ENCODE assay signal across 22 mouse cellular contexts in the genomic region with DNA sequence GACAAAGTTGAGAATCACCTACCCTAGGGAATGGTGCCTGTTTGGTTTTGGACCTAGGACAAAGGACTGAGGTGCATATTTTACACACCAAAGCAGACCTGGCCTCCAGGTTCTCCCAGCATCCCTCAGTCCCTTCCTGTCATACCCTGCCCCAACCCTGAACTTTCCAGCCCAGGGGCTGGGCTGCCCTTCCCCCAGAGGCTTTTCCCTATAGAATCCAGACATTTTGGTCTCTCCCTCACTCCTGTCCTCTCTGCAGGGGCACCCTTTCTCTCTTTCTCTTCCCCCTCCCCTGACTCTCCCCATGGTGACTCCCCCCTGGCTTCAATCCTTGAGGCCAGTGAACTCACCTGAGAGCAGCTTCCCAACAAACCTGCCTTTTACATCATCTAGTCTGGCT. TPM values are rescaled to one million over a fixed set of nuclear protein-coding genes. Genes with fewer than 3 reads are reported as not detected.
DNase-seq lines count a peak whose midpoint lies in the region; ATAC-seq and TF ChIP-seq lines count a peak whose summit lies in the region.
"Had no signal": no experiment of that assay in that cellular context is flagged by ENCODE, and none has a peak within 500 bp of the region (broad histone marks: within the 10 kb centered on the region; RNA-seq: fewer than 3 reads in every experiment).

No protein-coding gene starts in this region.

- H3K9ac ChIP-seq in heart, embryonic 12.5 days: no peak overlapping the region
- H3K9ac ChIP-seq in ES-Bruce4 (ENCODE audit: low read depth, poor library complexity, severe bottlenecking): no peak overlapping the region
- no peak overlapping the region for H3K9ac ChIP-seq in kidney, embryonic 14.5 days (ENCODE audit: low read depth, low read length)
- H3K9ac ChIP-seq: embryonic facial prominence, embryonic 12.5 days; forebrain, embryonic 12.5 days; forebrain, postnatal 0 days had no signal

- TF ChIP-seq POLR2A in ES-Bruce4 (IDR thresholded peaks at IDR 0.05; ENCODE audit: insufficient read depth, low read length): no peak
- no peak for TF ChIP-seq POLR2A in kidney, adult 2 months (IDR thresholded peaks at IDR 0.05; ENCODE audit: low read depth, low read length)

- H3K36me3 ChIP-seq in heart, embryonic 12.5 days: no peaks in the 10 kb centered on the region
- no peaks in the 10 kb centered on the region for H3K36me3 ChIP-seq in ES-Bruce4 (ENCODE audit: control insufficient read depth, insufficient read depth, low read length, poor library complexity, severe bottlenecking)
- no peaks in the 10 kb centered on the region for H3K36me3 ChIP-seq in limb, embryonic 10.5 days
- no peaks in the 10 kb centered on the region for H3K36me3 ChIP-seq in kidney, adult 2 months (ENCODE audit: control insufficient read depth, insufficient read depth, low read length)
- H3K36me3 ChIP-seq in kidney, embryonic 14.5 days (ENCODE audit: control insufficient read depth, insufficient read depth, low read length): no peaks in the 10 kb centered on the region
- H3K36me3 ChIP-seq: embryonic facial prominence, embryonic 10.5 days; embryonic facial prominence, embryonic 12.5 days; forebrain, embryonic 12.5 days; G1E had no signal

- peak; percentile 68 for DNase-seq in heart, adult 11 months
- peak; percentile 24 for DNase-seq in limb, embryonic 10.5 days (ENCODE audit: low spot score)
- no peak for DNase-seq in kidney, adult 2 months
- DNase-seq in gastrocnemius, postnatal 4 days (ENCODE audit: low spot score in 2 of 2): no peak
- DNase-seq: adrenal gland, adult 8-10 months; adrenal gland, postnatal 14 days; adrenal gland, postnatal 36 days; cerebellum, adult 11-12 months; cerebellum, adult 9-10 months; cerebellum, postnatal 10 days; cerebellum, postnatal 25 days; forebrain, postnatal 0 days had no signal

- H3K27ac ChIP-seq in heart, embryonic 12.5 days (ENCODE audit: poor library complexity, severe bottlenecking): no peak overlapping the region
- peak overlapping the region; percentile 40 for H3K27ac ChIP-seq in ES-Bruce4 (ENCODE audit: insufficient read depth, low read length)
- H3K27ac ChIP-seq in limb, embryonic 10.5 days: peak overlapping the region; percentile 26; the same call in 1 of the 2 replicates
- no peak overlapping the region for H3K27ac ChIP-seq in kidney, adult 2 months (ENCODE audit: insufficient read depth, low read depth, low read length)
- H3K27ac ChIP-seq in kidney, embryonic 14.5 days (ENCODE audit: low read depth, low read length): no peak overlapping the region
- H3K27ac ChIP-seq: embryonic facial prominence, embryonic 10.5 days; embryonic facial prominence, embryonic 12.5 days; forebrain, embryonic 12.5 days had no signal

- peak; percentile 62; the same call in 1 of the 2 replicates for TF ChIP-seq EP300 in ES-Bruce4 (IDR thresholded peaks at IDR 0.05; ENCODE audit: insufficient read depth, low read depth, low read length)

- no peaks in the 10 kb centered on the region for H3K27me3 ChIP-seq in heart, embryonic 12.5 days (replicated peaks)
- H3K27me3 ChIP-seq in ES-Bruce4 (ENCODE audit: control insufficient read depth, insufficient read depth, low read length, poor library complexity, severe bottlenecking): no peaks in the 10 kb centered on the region
- H3K27me3 ChIP-seq in limb, embryonic 10.5 days (ENCODE audit: low read depth, poor library complexity, severe bottlenecking): no peaks in the 10 kb centered on the region
- H3K27me3 ChIP-seq in kidney, adult 2 months (replicated peaks; ENCODE audit: control insufficient read depth, insufficient read depth, low read length): no peaks in the 10 kb centered on the region
- no peaks in the 10 kb centered on the region for H3K27me3 ChIP-seq in kidney, embryonic 14.5 days (ENCODE audit: control insufficient read depth, insufficient read depth, low read length)
- H3K27me3 ChIP-seq: embryonic facial prominence, embryonic 12.5 days; forebrain, embryonic 12.5 days; Patski had no signal

- H3K4me2 ChIP-seq in heart, embryonic 12.5 days: no peak overlapping the region
- no peak overlapping the region for H3K4me2 ChIP-seq in kidney, embryonic 14.5 days (replicated peaks; ENCODE audit: low read depth, low read length)
- H3K4me2 ChIP-seq: embryonic facial prominence, embryonic 12.5 days; forebrain, embryonic 12.5 days had no signal

- H3K4me3 ChIP-seq in heart, embryonic 12.5 days: no peak overlapping the region
- peak overlapping the region; percentile 25 for H3K4me3 ChIP-seq in ES-Bruce4 (ENCODE audit: low read depth, low read length)
- H3K4me3 ChIP-seq in limb, embryonic 10.5 days: no peak overlapping the region
- no peak overlapping the region for H3K4me3 ChIP-seq in kidney, adult 2 months (ENCODE audit: insufficient read depth, low read depth, low read length)
- H3K4me3 ChIP-seq in kidney, embryonic 14.5 days (ENCODE audit: low read length): no peak overlapping the region
- H3K4me3 ChIP-seq: embryonic facial prominence, embryonic 10.5 days; embryonic facial prominence, embryonic 12.5 days; forebrain, embryonic 12.5 days had no signal

- no peak for ATAC-seq in heart, embryonic 12.5 days (ENCODE audit: insufficient number of reproducible peaks, low FRiP score)
- no peak for ATAC-seq in kidney, embryonic 14.5 days (ENCODE audit: low FRiP score, low TSS enrichment)
- ATAC-seq: activated CD4-positive, CD25-positive, alpha-beta regulatory T cell, adult 4 months; forebrain, embryonic 14.5 days; forebrain, postnatal 0 days; Patski had no signal

- TF ChIP-seq CTCF in ES-Bruce4 (IDR thresholded peaks at IDR 0.05; ENCODE audit: low read depth, low read length): no peak
- TF ChIP-seq CTCF in kidney, adult 2 months (conservative IDR thresholded peaks at IDR 0.05; ENCODE audit: insufficient read depth, insufficient read length, low read depth, low read length): no peak

- H3K4me1 ChIP-seq in heart, embryonic 12.5 days (replicated peaks): no peaks in the 10 kb centered on the region
- peaks cover 2% of the 10 kb centered on the region for H3K4me1 ChIP-seq in ES-Bruce4 (ENCODE audit: control insufficient read depth, insufficient read depth, low read length)
- H3K4me1 ChIP-seq in limb, embryonic 10.5 days: peaks cover 23% of the 10 kb centered on the region
- H3K4me1 ChIP-seq in kidney, adult 2 months (ENCODE audit: control insufficient read depth, insufficient read depth, low read length): no peaks in the 10 kb centered on the region
- H3K4me1 ChIP-seq in kidney, embryonic 14.5 days (ENCODE audit: control insufficient read depth, insufficient read depth, low read length): peaks cover 6% of the 10 kb centered on the region; the same call in 1 of the 2 replicates
- H3K4me1 ChIP-seq: embryonic facial prominence, embryonic 12.5 days; forebrain, embryonic 12.5 days had no signal

- H3K9me3 ChIP-seq in heart, embryonic 12.5 days (replicated peaks): no peaks in the 10 kb centered on the region
- no peaks in the 10 kb centered on the region for H3K9me3 ChIP-seq in ES-Bruce4 (replicated peaks; ENCODE audit: control insufficient read depth, insufficient read depth, low read length, poor library complexity, severe bottlenecking)
- no peaks in the 10 kb centered on the region for H3K9me3 ChIP-seq in limb, embryonic 10.5 days (replicated peaks)
- no peaks in the 10 kb centered on the region for H3K9me3 ChIP-seq in kidney, embryonic 14.5 days (ENCODE audit: control insufficient read depth, low read length)
- H3K9me3 ChIP-seq: embryonic facial prominence, embryonic 10.5 days; embryonic facial prominence, embryonic 12.5 days; forebrain, embryonic 12.5 days; G1E had no signal

RNA-seq across cellular contexts. Expression of gene Calml4, which starts 12.8 kb away (rescaled TPM):
- 0.27 and 0.52 TPM in 2 replicates for polyA plus RNA-seq in heart, embryonic 12.5 days (2016; fragmentation: Nextera tagmentation; extraction: Ambion mirVana)
- 11.7 and 16.7 TPM in 2 replicates for polyA plus RNA-seq in ES-Bruce4 (2011; ENCODE audit: insufficient read depth, insufficient read length, low read depth, missing spikeins)
- polyA plus RNA-seq in limb, embryonic 10.5 days (2016; fragmentation: Nextera tagmentation; extraction: Ambion mirVana): 3.8 and 4.4 TPM in 2 replicates
- 224 and 296 TPM in 2 replicates for polyA plus RNA-seq in kidney, adult 2 months (2012; rRNA removed)
- 59.7 and 72.0 TPM in 2 replicates for polyA plus RNA-seq in kidney, embryonic 14.5 days (2014; fragmentation: Nextera tagmentation; extraction: Ambion mirVana)
- 10 to 100 TPM; 19.9 to 20.3 TPM for total RNA-seq in gastrocnemius, postnatal 4 days (2021)
- polyA plus RNA-seq: activated CD4-positive, CD25-positive, alpha-beta regulatory T cell, adult 4 months had no signal

RNA-seq across cellular contexts. Expression of gene Cln6, which starts 32.1 kb away (rescaled TPM):
- 19.6 and 21.6 TPM in 2 replicates for polyA plus RNA-seq in heart, embryonic 12.5 days (2016; fragmentation: Nextera tagmentation; extraction: Ambion mirVana)
- polyA plus RNA-seq in ES-Bruce4 (2011; ENCODE audit: insufficient read depth, insufficient read length, low read depth, missing spikeins): 91.1 and 93.8 TPM in 2 replicates
- 16.4 and 18.5 TPM in 2 replicates for polyA plus RNA-seq in limb, embryonic 10.5 days (2016; fragmentation: Nextera tagmentation; extraction: Ambion mirVana)
- 94.0 and 101 TPM in 2 replicates for polyA plus RNA-seq in kidney, adult 2 months (2012; rRNA removed)
- 21.7 and 28.2 TPM in 2 replicates for polyA plus RNA-seq in kidney, embryonic 14.5 days (2014; fragmentation: Nextera tagmentation; extraction: Ambion mirVana)
- total RNA-seq in gastrocnemius, postnatal 4 days (2021): 10 to 100 TPM; 26.4 to 27.2 TPM

RNA-seq across cellular contexts. Expression of gene Fem1b, which starts 59.0 kb away (rescaled TPM):
- 23.4 and 23.9 TPM in 2 replicates for polyA plus RNA-seq in heart, embryonic 12.5 days (2016; fragmentation: Nextera tagmentation; extraction: Ambion mirVana)
- polyA plus RNA-seq in ES-Bruce4 (2011; ENCODE audit: insufficient read depth, insufficient read length, low read depth, missing spikeins): 189 and 201 TPM in 2 replicates
- polyA plus RNA-seq in limb, embryonic 10.5 days (2016; fragmentation: Nextera tagmentation; extraction: Ambion mirVana): 27.3 and 30.3 TPM in 2 replicates
- 8.3 and 8.6 TPM in 2 replicates for polyA plus RNA-seq in kidney, adult 2 months (2012; rRNA removed)
- 20.8 and 38.2 TPM in 2 replicates for polyA plus RNA-seq in kidney, embryonic 14.5 days (2014; fragmentation: Nextera tagmentation; extraction: Ambion mirVana)
- total RNA-seq in gastrocnemius, postnatal 4 days (2021): 10 to 100 TPM; 28.9 to 29.7 TPM

Comparison
In these comparisons a context has a peak if more than half of its experiments do, and no peak if none do; other contexts are left out.
1. DNase-seq: peak in heart, adult 11 months (single experiment) and limb, embryonic 10.5 days (single experiment); none in kidney, adult 2 months (single experiment) and gastrocnemius, postnatal 4 days (0 of 2).
2. H3K27ac ChIP-seq: peak in ES-Bruce4 (single experiment) and limb, embryonic 10.5 days (single experiment); none in heart, embryonic 12.5 days (single experiment), kidney, adult 2 months (single experiment) and kidney, embryonic 14.5 days (single experiment).